Mouse (Mus musculus) left cerebral cortex, adult 2 months (tissue): ENCODE measurements at regions not wholly inside any gene's neighbourhood (a gene's known extent, or its start where the extent isn't known, plus 50 kb on each side); places are given as distances from the start of the nearest gene placed in this dataset.

Experiments
- DNase-seq, 2 experiments: peaks; one replicate each; pipeline ENCODE4 v3.0.0; 2021 to 2022; ENCODE audit warnings: low spot score in 2 of 2, mixed read lengths in 1 of 2; ENCODE audit errors: extremely low spot score in 1 of 2
- H3K27ac ChIP-seq: fragments of 200-600 bp; 2 replicates; pipeline ENCODE4 v1.8.1; 2022
- H3K4me3 ChIP-seq: fragments of 200-600 bp; 2 replicates; pipeline ENCODE4 v1.8.1; 2022
- CTCF ChIP-seq: fragments of 200-600 bp; IDR thresholded peaks from 2 replicates; pipeline ENCODE4 v1.8.1; 2022; ENCODE audit warnings: antibody characterized with exemption, mild to moderate bottlenecking, moderate library complexity
- intact Hi-C: fragments of 180-260 bp; cut with DNase I; formaldehyde crosslinking; loops from one replicate; pipeline ENCODE4 v1.15.1; 2025

DNA sequence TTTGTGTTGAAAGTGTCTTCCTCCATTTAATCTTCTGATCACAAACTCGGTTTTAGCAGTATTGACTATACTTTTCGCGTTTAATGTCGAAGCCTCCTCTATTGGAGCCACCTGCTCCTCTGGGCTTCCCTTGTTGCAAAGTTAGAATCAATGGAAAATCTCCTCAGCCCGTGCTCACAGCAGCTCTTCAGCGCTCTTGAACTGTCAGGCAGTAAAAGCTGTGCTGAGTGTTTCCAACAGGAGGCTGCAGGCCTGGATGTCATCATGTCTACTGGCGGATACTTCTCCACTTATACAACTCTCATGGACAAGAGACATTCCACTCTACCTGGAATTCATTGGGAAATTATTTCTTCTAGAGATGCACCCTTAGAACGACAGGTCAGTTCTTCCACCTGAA is 380.4 kb upstream of the Crim1 start:
- intact Hi-C loops: no loop called here
- Histone ChIP-seq H3K4me3 (no peak overlapping the region), H3K27ac (no peak overlapping the region)
- no peak for DNase-seq
- no peak for TF ChIP-seq CTCF

DNA sequence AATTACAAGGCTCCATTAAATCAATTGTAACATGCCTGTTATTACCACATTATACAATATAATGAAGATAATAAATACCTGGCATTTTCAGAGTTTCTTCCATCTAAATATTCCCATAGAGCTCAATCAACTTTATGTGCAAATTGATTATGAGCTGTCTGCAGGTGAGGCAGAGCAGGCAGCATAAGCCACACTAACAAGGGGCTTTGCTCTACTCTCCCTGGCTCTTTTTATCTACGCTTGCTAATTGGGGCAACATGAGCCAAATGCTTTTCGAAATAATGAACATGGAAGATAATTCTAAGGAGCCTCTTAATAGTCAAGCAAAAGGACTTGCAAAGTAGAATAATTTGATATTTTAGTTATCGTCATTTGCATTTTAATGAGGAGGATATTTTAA is 356.1 kb upstream of the Crim1 start:
- TF ChIP-seq CTCF: no peak
- H3K27ac ChIP-seq: no peak overlapping the region
- intact Hi-C loops: no loop called here
- no peak for DNase-seq
- no peak overlapping the region for H3K4me3 ChIP-seq

DNA sequence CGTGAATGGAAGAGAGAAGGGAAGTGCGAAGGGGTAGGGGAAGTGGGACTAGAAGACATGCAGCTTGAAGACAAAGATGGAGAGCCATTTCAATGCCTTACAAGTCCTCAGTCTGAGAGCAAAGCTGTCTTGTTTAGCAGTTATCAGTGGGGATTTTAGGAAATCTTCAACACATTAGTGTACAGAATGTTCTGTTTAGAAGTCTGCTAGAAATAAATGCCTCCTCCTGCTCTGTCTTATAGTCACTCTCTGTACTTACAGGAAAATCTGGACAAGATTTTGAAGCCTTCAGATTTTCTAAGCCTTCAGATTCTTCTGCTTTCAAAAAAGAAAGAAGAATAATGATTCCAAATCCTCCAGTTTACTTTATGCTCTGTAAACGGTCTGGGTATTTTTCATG is 325.6 kb upstream of the Crim1 start:
- TF ChIP-seq CTCF: no peak
- no peak for DNase-seq

GRCm38 (mm10) chr17:77877016-77877415 is 323.0 kb upstream of the Crim1 start:
- Histone ChIP-seq H3K4me3 (no peak overlapping the region), H3K27ac (no peak overlapping the region)
- intact Hi-C loops: no loop called here
- DNase-seq: no peak
- no peak for TF ChIP-seq CTCF

More for the DNA sequence above, 325.6 kb upstream of the Crim1 start:
- intact Hi-C loops: no loop called here
- H3K4me3 ChIP-seq: no peak overlapping the region
- H3K27ac ChIP-seq: peak overlapping the region; percentile 44; the same call in 1 of the 2 replicates

DNA sequence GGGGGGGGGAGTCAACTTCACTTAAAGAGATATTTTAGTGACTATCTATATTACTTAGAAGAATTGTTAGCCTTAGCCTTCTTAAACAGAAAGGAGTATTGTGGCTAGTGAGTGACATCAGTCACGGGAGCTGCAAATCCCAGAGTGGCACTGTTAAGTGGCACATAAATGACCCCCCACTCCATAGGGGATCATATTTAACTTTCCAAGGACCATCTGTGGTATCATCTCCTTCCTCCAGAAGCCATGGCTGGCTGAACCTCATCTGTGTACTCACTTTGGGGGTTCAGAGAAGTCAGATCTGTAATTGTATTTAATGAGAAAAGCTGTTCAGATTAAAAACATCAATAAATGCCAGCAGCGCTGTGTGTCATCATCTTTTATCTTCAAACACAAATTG is 314.9 kb upstream of the Crim1 start:
- H3K27ac ChIP-seq: no peak overlapping the region
- intact Hi-C loops: no loop called here
- no peak for TF ChIP-seq CTCF
- H3K4me3 ChIP-seq: no peak overlapping the region
- no peak for DNase-seq

DNA sequence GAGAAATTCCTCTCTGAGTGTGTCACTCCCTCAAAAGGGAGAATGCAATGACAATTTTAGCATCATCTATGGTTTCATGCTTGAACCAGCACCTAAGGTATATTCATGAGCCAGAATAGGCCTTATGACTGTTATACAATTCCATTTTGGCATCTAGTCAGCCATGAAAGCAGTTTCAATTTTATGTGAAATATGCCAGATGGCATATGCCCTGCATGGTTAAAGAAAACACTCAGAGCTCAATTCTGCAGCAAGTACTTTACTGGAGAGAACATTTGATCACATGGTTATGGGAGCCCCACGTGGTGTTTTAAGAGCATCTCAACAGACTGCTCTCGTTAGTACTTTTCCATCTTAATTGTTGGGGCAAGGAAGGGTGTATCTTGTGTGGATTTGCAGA is 310.9 kb upstream of the Crim1 start:
- Histone ChIP-seq H3K4me3 (no peak overlapping the region), H3K27ac (peak overlapping the region; percentile 34; the same call in 1 of the 2 replicates)
- intact Hi-C loops: no loop called here

GRCm38 (mm10) chr17:77904412-77904811 is 295.6 kb upstream of the Crim1 start:
- intact Hi-C loops: no loop called here
- no peak overlapping the region for H3K27ac ChIP-seq
- no peak for DNase-seq
- H3K4me3 ChIP-seq: no peak overlapping the region
- no peak for TF ChIP-seq CTCF

More for the DNA sequence above, 310.9 kb upstream of the Crim1 start:
- no peak for TF ChIP-seq CTCF
- no peak for DNase-seq

DNA sequence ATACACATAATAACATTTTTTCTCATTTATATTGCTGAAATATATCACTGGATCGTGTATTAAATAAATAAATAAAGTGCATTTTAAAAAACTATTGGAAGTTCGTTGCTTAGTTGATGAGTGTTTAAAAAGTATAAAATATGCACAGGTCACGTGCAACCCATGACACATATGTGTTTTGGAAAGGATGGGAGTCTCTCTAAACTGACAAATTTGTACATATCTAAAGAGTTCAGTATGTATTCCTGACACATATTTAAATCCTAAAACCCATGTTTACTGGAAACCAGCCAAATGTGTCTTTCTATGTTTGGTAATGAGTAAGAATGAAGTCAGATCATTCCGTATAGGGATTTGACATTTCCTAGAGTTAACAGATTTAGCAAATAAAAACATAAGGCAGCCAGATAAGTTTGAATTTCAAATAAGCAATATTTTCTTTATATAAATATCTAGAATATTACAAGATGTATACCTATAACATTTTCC is 286.0 kb upstream of the Crim1 start:
- no peak for TF ChIP-seq CTCF
- DNase-seq: no peak
- Histone ChIP-seq H3K27ac (no peak overlapping the region), H3K4me3 (no peak overlapping the region)
- intact Hi-C loops: no loop called here

DNA sequence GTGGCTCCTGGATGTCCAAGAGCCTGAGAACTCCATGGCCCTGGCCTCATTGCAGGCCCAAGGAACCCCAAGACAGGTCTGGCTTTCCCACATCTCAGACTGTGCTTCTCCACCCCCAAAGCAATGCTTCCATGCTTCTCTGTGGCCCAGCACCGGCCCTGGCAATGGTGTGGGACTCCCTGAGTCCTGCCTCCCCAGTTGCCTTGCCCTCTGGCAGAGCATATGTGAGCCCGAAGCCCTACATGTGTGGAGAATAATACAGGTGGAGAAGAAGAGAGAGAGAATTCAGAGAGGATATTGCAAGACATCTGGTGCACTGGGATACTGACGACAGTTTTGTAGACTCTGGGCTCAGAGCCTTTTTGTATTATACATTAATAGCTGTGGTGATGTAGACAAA is 269.8 kb upstream of the Crim1 start:
- H3K4me3 ChIP-seq: no peak overlapping the region
- TF ChIP-seq CTCF: no peak
- no peak for DNase-seq
- intact Hi-C loops: no loop called here
- no peak overlapping the region for H3K27ac ChIP-seq

DNA sequence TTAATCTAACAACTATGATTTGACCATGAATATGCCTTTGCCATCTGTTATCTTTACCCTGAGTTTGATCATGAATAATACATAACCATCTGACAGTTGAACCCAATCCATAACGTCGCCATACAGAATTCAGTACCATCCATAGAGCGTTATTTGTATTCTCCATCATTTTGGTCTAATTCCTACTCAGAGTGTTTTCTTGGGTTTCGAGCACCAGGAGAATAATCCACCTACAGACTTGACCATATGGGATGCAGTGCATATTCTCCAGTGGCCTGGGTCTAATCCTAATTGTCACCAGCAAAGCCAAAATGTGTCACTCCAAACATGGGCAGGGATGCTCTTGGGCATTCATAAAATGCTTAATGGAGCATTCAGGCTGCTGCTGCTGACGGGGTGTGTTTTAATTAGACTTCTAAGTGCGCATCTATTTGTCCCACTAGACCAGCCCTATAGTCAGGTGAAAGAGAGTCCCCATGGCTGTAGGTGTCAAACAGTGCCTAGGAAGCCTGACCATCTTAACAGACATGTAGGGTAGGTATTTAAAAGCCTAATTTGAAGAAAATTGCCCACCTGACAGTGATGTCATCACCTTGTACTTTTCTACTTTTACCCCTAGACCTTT is 269.0 kb upstream of the Crim1 start:
- Histone ChIP-seq H3K4me3 (no peak overlapping the region), H3K27ac (no peak overlapping the region)
- no peak for TF ChIP-seq CTCF
- no peak for DNase-seq
- intact Hi-C loops: no loop called here

- intact Hi-C loops: no loop called here
- Histone ChIP-seq H3K4me3 (no peak overlapping the region), H3K27ac (no peak overlapping the region)
- no peak for TF ChIP-seq CTCF
- no peak for DNase-seq
Observed at GRCm38 (mm10) chr17:77933192-77933591, 266.9 kb upstream of the Crim1 start.

- TF ChIP-seq CTCF: no peak
- intact Hi-C loops: no loop called here
- Histone ChIP-seq H3K4me3 (no peak overlapping the region), H3K27ac (no peak overlapping the region)
- no peak for DNase-seq
Observed at GRCm38 (mm10) chr17:77958048-77958447, 242.0 kb upstream of the Crim1 start.

GRCm38 (mm10) chr17:77961296-77961695 is 238.8 kb upstream of the Crim1 start:
- DNase-seq: no peak
- TF ChIP-seq CTCF: no peak
- no peak overlapping the region for H3K4me3 ChIP-seq
- H3K27ac ChIP-seq: no peak overlapping the region
- intact Hi-C loops: no loop called here
